Mouse (Mus musculus) forebrain, postnatal 0 days (tissue): ENCODE measurements around the gene Gpr180. TPM values are rescaled to one million over a fixed set of nuclear protein-coding genes. Genes with fewer than 3 reads are reported as not detected.

Experiments
- ATAC-seq: fragments of 200-750 bp; cut with Nextera tagmentation; 2 replicates; pipeline ENCODE4 v1.8.0; 2017; ENCODE audit warnings: mild to moderate bottlenecking, moderate library complexity
- DNase-seq: peaks from one replicate; pipeline ENCODE4 v3.0.0-alpha.2; 2015
- H3K27ac ChIP-seq: fragments of 300-500 bp; sonication (generic); 2 replicates; pipeline ENCODE4 v1.5.1; 2014; ENCODE audit warnings: low read depth, mild to moderate bottlenecking, antibody characterized with exemption, low read length, moderate library complexity, mixed read lengths
- H3K27me3 ChIP-seq: fragments of 300-500 bp; sonication (generic); 2 replicates; pipeline ENCODE4 v1.6.1; 2014; ENCODE audit warnings: mild to moderate bottlenecking, low read length, mixed read lengths; ENCODE audit not compliant: insufficient read depth
- H3K36me3 ChIP-seq: fragments of 300-500 bp; sonication (generic); 2 replicates; pipeline ENCODE4 v1.6.1; 2014; ENCODE audit warnings: mild to moderate bottlenecking, moderate library complexity; ENCODE audit not compliant: insufficient read depth
- H3K4me1 ChIP-seq: fragments of 300-500 bp; sonication (generic); 2 replicates; pipeline ENCODE4 v1.6.1; 2014; ENCODE audit warnings: antibody characterized with exemption; ENCODE audit not compliant: insufficient read depth
- H3K4me2 ChIP-seq: fragments of 300-500 bp; sonication (generic); 2 replicates; pipeline ENCODE4 v1.6.1; 2014; ENCODE audit warnings: low read depth, mild to moderate bottlenecking, moderate library complexity
- H3K4me3 ChIP-seq: fragments of 300-500 bp; sonication (generic); 2 replicates; pipeline ENCODE4 v1.5.1; 2014; ENCODE audit warnings: low read depth, low read length, mixed read lengths
- H3K9ac ChIP-seq: fragments of 300-500 bp; sonication (generic); 2 replicates; pipeline ENCODE4 v1.6.1; 2014; ENCODE audit warnings: mild to moderate bottlenecking
- H3K9me3 ChIP-seq: fragments of 300-500 bp; sonication (generic); 2 replicates; pipeline ENCODE4 v1.6.1; 2016; ENCODE audit warnings: low read length
- CTCF ChIP-seq: sonication (generic); IDR thresholded peaks from 2 replicates; pipeline ENCODE4 v1.5.1; 2016; ENCODE audit warnings: antibody characterized with exemption, control low read depth, low read depth
- WGBS: fragments of 180-500 bp; shearing (Covaris S2); extraction: QIAGEN DNeasy Blood & Tissue Kit; methylation state at CpG from one replicate; pipeline ENCODE4 v1.1.7; 2014; 5-methylcytosine and 5-hydroxymethylcytosine counted together
- polyA plus RNA-seq: library from polyadenylated mRNA; unstranded; fragments of >200 nt; fragmentation: Nextera tagmentation; extraction: Ambion mirVana; gene quantifications from 2 replicates; pipeline ENCODE4 v1.2.1, GENCODE M21; 2015
- total RNA-seq: library from RNA; depleted of rRNA; stranded (reverse); fragments of >200 nt; gene quantifications from 2 replicates; pipeline ENCODE4 v1.2.3, GENCODE M21; 2014

Gene Gpr180
- total and polyA plus RNA-seq, 2 experiments from 2014 or later, result 33.4 to 37.5 TPM

- peaks cover 54% of the 10 kb centered on the region for H3K36me3 ChIP-seq
- no peak overlapping the region for H3K4me2 ChIP-seq
- H3K9ac ChIP-seq, result no peak overlapping the region
- H3K27ac ChIP-seq, result no peak overlapping the region
- ATAC-seq (no peak), DNase-seq (no peak)
- TF ChIP-seq CTCF, result no peak
- WGBS, result 96% methylated on average over 6 of the region's 6 CpGs
- no peaks in the 10 kb centered on the region for H3K27me3 ChIP-seq
- no peak overlapping the region for H3K4me3 ChIP-seq
- no peaks in the 10 kb centered on the region for H3K9me3 ChIP-seq
- no peaks in the 10 kb centered on the region for H3K4me1 ChIP-seq
Observed at GRCm38 (mm10) chr14:118113116-118113515, 23.8 kb upstream of the Gpr180 start.

DNA sequence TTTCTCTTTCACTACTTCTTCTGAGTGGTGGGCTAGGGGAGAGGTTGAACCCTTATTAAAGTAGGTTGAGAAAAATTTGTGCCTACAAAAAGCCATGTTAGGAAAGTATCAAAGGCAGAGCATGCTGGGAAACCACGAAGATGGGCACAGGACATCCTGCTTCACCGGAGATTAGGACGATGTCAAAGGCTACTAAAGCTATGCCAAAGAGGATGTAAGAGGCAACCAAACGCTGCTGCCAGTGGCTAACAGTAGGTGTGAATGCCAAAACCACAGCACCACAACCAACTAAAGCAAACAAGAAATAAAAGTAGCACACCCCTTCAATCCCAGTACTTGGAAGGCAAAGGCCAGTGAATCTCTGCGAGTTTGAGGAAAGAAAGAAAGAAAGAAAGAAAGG is 12.8 kb upstream of the Gpr180 start:
- no peak overlapping the region for H3K27ac ChIP-seq
- 90% methylated on average over 5 of the region's 5 CpGs for WGBS

GRCm38 (mm10) chr14:118124771-118125170 is 12.2 kb upstream of the Gpr180 start:
- TF ChIP-seq CTCF, result no peak
- H3K36me3 ChIP-seq, result peaks cover 52% of the 10 kb centered on the region
- H3K9me3 ChIP-seq, result no peaks in the 10 kb centered on the region
- no peak for DNase-seq
- no peak overlapping the region for H3K4me3 ChIP-seq
- no peaks in the 10 kb centered on the region for H3K27me3 ChIP-seq
- H3K4me1 ChIP-seq, result no peaks in the 10 kb centered on the region
- 86% methylated on average over 4 of the region's 4 CpGs for WGBS
- no peak overlapping the region for H3K27ac ChIP-seq
- H3K9ac ChIP-seq, result no peak overlapping the region
- no peak overlapping the region for H3K4me2 ChIP-seq
- ATAC-seq, result no peak

More for the DNA sequence above, 12.8 kb upstream of the Gpr180 start:
- DNase-seq, result no peak
- Histone ChIP-seq H3K4me2 (no peak overlapping the region), H3K9ac (no peak overlapping the region), H3K27me3 (no peaks in the 10 kb centered on the region), H3K36me3 (peaks cover 58% of the 10 kb centered on the region), H3K4me1 (no peaks in the 10 kb centered on the region), H3K4me3 (no peak overlapping the region), H3K9me3 (no peaks in the 10 kb centered on the region)
- ATAC-seq, result no peak
- no peak for TF ChIP-seq CTCF

DNA sequence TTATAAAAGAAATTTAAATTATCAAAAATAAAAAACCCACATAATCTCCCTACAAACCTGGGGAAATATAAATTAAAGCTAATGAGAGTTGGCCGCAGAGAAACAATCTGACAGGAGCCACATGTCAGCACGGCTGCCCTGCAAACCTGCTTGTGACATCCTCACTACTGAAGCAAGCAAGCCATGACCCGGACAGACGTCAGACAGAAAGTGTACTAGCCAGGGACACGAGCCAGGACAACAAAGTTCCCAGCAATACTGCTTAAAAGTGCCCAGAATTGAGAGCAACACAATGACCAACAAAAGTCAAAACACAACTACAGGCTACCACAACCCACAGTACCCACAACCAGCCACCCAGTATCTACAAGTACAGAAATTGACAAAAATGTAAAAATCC is 10.7 kb upstream of the Gpr180 start:
- 87% methylated on average over 5 of the region's 5 CpGs for WGBS

GRCm38 (mm10) chr14:118131472-118131871 is 5.5 kb upstream of the Gpr180 start:
- TF ChIP-seq CTCF, result no peak
- 82% methylated on average over 7 of the region's 7 CpGs for WGBS
- H3K9ac ChIP-seq, result peak overlapping the region; percentile 91; the same call in 1 of the 2 replicates
- no peak for DNase-seq
- peaks cover 10% of the 10 kb centered on the region for H3K4me1 ChIP-seq
- H3K4me3 ChIP-seq, result peak overlapping the region; percentile 80
- H3K9me3 ChIP-seq, result no peaks in the 10 kb centered on the region
- H3K4me2 ChIP-seq, result peak overlapping the region; percentile 88
- H3K27me3 ChIP-seq, result no peaks in the 10 kb centered on the region
- no peak overlapping the region for H3K27ac ChIP-seq
- ATAC-seq, result no peak
- peaks cover 19% of the 10 kb centered on the region; the same call in 1 of the 2 replicates for H3K36me3 ChIP-seq

More for the DNA sequence above, 10.7 kb upstream of the Gpr180 start:
- no peak for TF ChIP-seq CTCF
- H3K9ac ChIP-seq, result no peak overlapping the region
- no peak for ATAC-seq
- H3K36me3 ChIP-seq, result peaks cover 42% of the 10 kb centered on the region
- H3K27ac ChIP-seq, result no peak overlapping the region
- no peak for DNase-seq
- no peaks in the 10 kb centered on the region for H3K9me3 ChIP-seq
- no peak overlapping the region for H3K4me2 ChIP-seq
- H3K4me1 ChIP-seq, result 0 out of 2 replicates have a peak, but pooled peaks cover under 1% of the 10 kb centered on the region
- no peak overlapping the region for H3K4me3 ChIP-seq
- H3K27me3 ChIP-seq, result no peaks in the 10 kb centered on the region

DNA sequence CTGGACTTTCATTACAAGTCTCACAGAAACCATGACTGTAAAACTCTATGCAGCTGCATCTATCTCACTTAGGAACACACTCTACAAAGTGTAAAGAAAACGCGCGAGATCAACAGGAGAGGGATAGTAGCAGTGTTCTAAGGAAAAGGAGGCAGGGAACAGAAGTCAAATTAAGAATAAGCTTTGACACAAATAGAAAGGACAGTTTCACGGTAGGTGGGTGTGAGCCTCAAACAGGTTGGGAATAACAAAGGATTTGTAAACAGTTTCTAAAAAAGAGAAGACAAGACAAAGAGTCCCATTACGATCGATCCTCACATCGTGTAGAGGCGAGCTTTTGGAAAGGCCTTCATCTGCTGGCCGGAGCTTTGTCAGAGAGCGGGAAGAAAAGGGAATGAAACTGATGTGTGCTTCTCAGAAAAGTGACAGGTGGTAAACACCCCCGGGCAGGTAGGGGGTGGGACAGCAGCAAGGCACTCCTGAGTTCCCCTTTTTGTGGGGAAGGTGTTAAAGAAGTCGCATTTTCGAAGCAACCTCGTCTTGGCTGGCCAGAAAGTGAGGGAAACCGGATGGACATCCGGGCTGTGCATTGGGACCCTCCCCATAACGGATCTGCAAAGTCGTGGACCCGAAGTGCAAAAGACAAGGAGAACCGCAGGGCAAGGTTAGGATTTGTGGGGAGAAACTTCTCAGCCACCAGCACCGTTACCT is 4.9 kb upstream of the Gpr180 start:
- Histone ChIP-seq H3K9me3 (no peaks in the 10 kb centered on the region), H3K27me3 (no peaks in the 10 kb centered on the region), H3K4me1 (peaks cover 10% of the 10 kb centered on the region), H3K4me2 (peak overlapping the region; percentile 88), H3K9ac (peak overlapping the region; percentile 91), H3K27ac (peak overlapping the region; percentile 78), H3K4me3 (peak overlapping the region; percentile 80), H3K36me3 (peaks cover 14% of the 10 kb centered on the region; the same call in 1 of the 2 replicates)
- DNase-seq (peak; percentile 17), ATAC-seq (peak; percentile 14)
- TF ChIP-seq CTCF, result no peak
- 12% methylated on average over 21 of the region's 21 CpGs for WGBS

- 2% methylated on average over 28 of the region's 28 CpGs for WGBS
- Histone ChIP-seq H3K4me3 (peak within 1 kb of the TSS; percentile 80), H3K27me3 (no peaks in the 10 kb centered on the region), H3K36me3 (peaks cover 9% of the 10 kb centered on the region; the same call in 1 of the 2 replicates), H3K9me3 (no peaks in the 10 kb centered on the region), H3K27ac (peak within 1 kb of the TSS; percentile 78), H3K9ac (peak within 1 kb of the TSS; percentile 91), H3K4me2 (peak within 1 kb of the TSS; percentile 88), H3K4me1 (peaks cover 12% of the 10 kb centered on the region)
- no peak for TF ChIP-seq CTCF
- ATAC-seq (peak; percentile 82), DNase-seq (peak; percentile 100)
Observed at GRCm38 (mm10) chr14:118132642-118132977, 4.3 kb upstream of the Gpr180 start, which contains the start of gene Tgds. Gene Tgds, minus strand, starts transcription at chr14:118132755.
